Mouse (Mus musculus) urinary bladder, postnatal 36 days (tissue): ENCODE measurements at regions not wholly inside any gene's neighbourhood (a gene's known extent, or its start where the extent isn't known, plus 50 kb on each side); places are given as distances from the start of the nearest gene placed in this dataset.
"Not testable (repeated sequence)": the region's sequence is repeated elsewhere in the genome, so short reads cannot be mapped to it uniquely, and the experiment has no call there.

Source experiments
- DNase-seq, 2 experiments: peaks; one replicate each; pipeline ENCODE4 v3.0.0; 2022; ENCODE audit warnings: low spot score in 2 of 2, mixed read lengths in 1 of 2

GRCm38 (mm10) chr15:91916946-91917345 lies 78.9 kb downstream of the Smgc start:
- DNase-seq, result no peak

GRCm38 (mm10) chr15:91917877-91918276 lies 79.8 kb downstream of the Smgc start:
- no peak for DNase-seq

- DNase-seq, result no peak
These were observed 86.5 kb downstream of the Smgc start for GRCm38 (mm10) chr15:91924542-91924941.

GRCm38 (mm10) chr15:91927492-91927891 lies 89.4 kb downstream of the Smgc start:
- no peak for DNase-seq

GRCm38 (mm10) chr15:91928511-91928910 lies 90.4 kb downstream of the Smgc start:
- DNase-seq, result no peak

GRCm38 (mm10) chr15:91957273-91957672 lies 93.7 kb upstream of the Cntn1 start:
- DNase-seq, result no peak

GRCm38 (mm10) chr15:91965172-91965571 lies 85.8 kb upstream of the Cntn1 start:
- no peak for DNase-seq

- peak; percentile 32 to 46 for DNase-seq
These were observed 81.6 kb upstream of the Cntn1 start for GRCm38 (mm10) chr15:91969378-91969777.

GRCm38 (mm10) chr15:91971411-91971810 lies 79.6 kb upstream of the Cntn1 start:
- DNase-seq, result no peak

- no peak for DNase-seq
These were observed 79.1 kb upstream of the Cntn1 start for GRCm38 (mm10) chr15:91971846-91972245.

- no peak for DNase-seq
These were observed 75.4 kb upstream of the Cntn1 start for GRCm38 (mm10) chr15:91975606-91976005.

- not testable (repeated sequence) for DNase-seq
These were observed 67.8 kb upstream of the Cntn1 start for GRCm38 (mm10) chr15:91983186-91983585.

GRCm38 (mm10) chr15:92000086-92000485 lies 50.9 kb upstream of the Cntn1 start:
- DNase-seq, result no peak
